Mouse (Mus musculus) liver, postnatal 0 days (tissue): Measurements from ENCODE around the gene Cmc1.

ENCODE experiments used
- CTCF ChIP-seq: sonication (generic); IDR thresholded peaks from 2 replicates; pipeline ENCODE4 v1.5.1; 2016; ENCODE audit warnings: antibody characterized with exemption, low read depth
- EP300 ChIP-seq: IDR thresholded peaks from 2 replicates; pipeline ENCODE4 v1.6.1; 2016; ENCODE audit warnings: antibody characterized with exemption, low read depth, mild to moderate bottlenecking

- no peak for TF ChIP-seq CTCF
- no peak for TF ChIP-seq EP300
Observed at GRCm38 (mm10) chr9:118159936-118160335, 10.0 kb upstream of the Cmc1 start.
